Mouse (Mus musculus): ENCODE data around the gene Hdgfl2. TPM values are rescaled to one million over a fixed set of nuclear protein-coding genes. Genes with fewer than 3 reads are reported as not detected.

The Hdgfl2 gene
- total and polyA plus RNA-seq, 3 experiments, result 35.3 to 93.6 (median 68.9) TPM

DNA sequence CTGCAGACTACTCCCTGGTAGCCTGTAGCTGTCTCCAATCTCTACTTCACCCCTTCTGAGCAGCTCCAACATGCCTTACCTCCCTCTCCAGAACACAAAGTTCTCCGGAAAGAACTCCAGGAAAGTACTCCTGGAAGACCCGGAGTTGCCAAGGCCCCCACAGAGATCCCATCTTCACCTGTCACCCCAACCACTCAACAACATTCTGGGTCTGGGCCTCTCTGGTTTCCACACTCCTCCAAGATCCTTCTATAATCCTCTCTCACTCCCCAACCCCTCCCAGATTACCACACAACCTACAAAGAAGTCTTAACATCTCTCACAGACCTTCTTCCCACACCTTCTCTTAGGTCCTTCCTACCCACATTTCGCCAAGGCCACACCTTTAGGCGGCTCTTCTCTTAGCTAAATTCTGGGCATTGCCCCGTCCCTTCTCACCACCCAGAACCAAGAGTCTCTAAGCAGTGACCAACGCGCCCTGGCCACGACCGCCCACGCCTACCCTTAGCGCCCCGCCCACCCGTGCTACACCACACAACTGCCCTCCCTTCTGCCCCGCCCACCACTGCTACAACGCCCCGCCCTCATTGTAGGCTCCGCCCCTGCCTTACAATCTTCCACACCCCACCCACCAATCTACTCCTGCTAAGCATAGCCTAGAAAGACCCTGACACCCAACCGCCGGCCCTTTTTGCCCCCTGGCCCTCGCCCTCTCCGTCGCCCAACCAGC is 5.2 kb upstream of the Hdgfl2 start:
- H3K4me1 ChIP-seq (ENCODE audit: control insufficient read depth in 1 of 2, insufficient read depth in 2 of 2), result peaks cover 5 to 42% of the 10 kb centered on the region in 2 experiments; a peak in 3 of 4 replicates
- peak overlapping the region; percentile 98 for H3K4me2 ChIP-seq (ENCODE audit: insufficient read depth, low read depth, poor library complexity, severe bottlenecking)
- H3K4me3 ChIP-seq (replicated peaks in 1 of 3; ENCODE audit: low read depth in 2 of 3, low read length in 2 of 3, poor library complexity in 1 of 3), result peak overlapping the region; percentile 66 to 79 (median 77)
- H3K9ac ChIP-seq (ENCODE audit: insufficient read depth, low read depth), result peak overlapping the region; percentile 95
- dilution Hi-C loops (cut with MboI; ENCODE audit: extremely low pct_ligation_motif_present, extremely low pct_unique_long_range_greater_than_20kb, low sequenced_read_pairs), result no loop called here
- DNase-seq (ENCODE audit: extremely low read depth), result peak; percentile 84
- TF ChIP-seq MAZ (IDR thresholded peaks at IDR 0.05; ENCODE audit: low read depth, low read length) (no peak), POLR2AphosphoS2 (IDR thresholded peaks at IDR 0.05; ENCODE audit: low read depth, low read length) (0 out of 2 replicates have a peak, but pooled peaks have one; percentile 41)
- peak overlapping the region; percentile 79 for H3K27ac ChIP-seq (ENCODE audit: insufficient read depth, low read depth)
- H3K9me3 ChIP-seq (replicated peaks; ENCODE audit: low read length), result no peaks in the 10 kb centered on the region
- H3K27me3 ChIP-seq (replicated peaks), result no peaks in the 10 kb centered on the region
- peaks cover 36 to 43% of the 10 kb centered on the region in 2 experiments for H3K36me3 ChIP-seq (replicated peaks in 1 of 2; ENCODE audit: control insufficient read depth in 1 of 2, insufficient read depth in 1 of 2, low read length in 1 of 2)
- H3K79me2 ChIP-seq (replicated peaks; ENCODE audit: control insufficient read depth, extremely low read depth, insufficient read depth, poor library complexity, severe bottlenecking), result no peaks in the 10 kb centered on the region; the same call in 1 of the 2 replicates
- in situ Hi-C loops (cut with MboI; ENCODE audit: low pct_ligation_motif_present, low pct_unique_long_range_greater_than_20kb, low sequenced_read_pairs), result no loop called here

DNA sequence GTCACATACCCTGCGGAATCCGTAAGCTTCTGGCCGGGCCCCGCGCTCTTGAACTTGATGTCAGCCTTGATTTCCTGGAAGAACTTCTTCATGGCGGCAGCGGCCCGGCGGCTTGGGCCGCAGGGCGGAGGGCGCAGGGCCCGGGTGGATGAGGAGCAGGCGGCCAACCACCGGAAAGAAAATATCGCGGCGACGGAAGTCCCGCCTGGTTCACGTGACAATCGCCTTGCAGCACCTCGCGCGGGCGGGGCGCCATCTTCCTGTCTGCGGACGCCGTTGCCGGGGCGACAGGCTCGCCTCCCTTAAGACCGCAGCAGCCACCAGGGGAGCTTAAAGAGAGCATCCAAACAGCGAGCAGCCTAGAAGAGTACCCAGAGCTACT is 4.6 kb upstream of the Hdgfl2 start, which contains the start of gene Ubxn6:
Gene Ubxn6 (minus strand): TSS at position 202 of the 382 bp plus-strand sequence.
- no peaks in the 10 kb centered on the region for H3K27me3 ChIP-seq (replicated peaks)
- H3K9me3 ChIP-seq (replicated peaks; ENCODE audit: low read length), result no peaks in the 10 kb centered on the region
- H3K36me3 ChIP-seq (replicated peaks in 1 of 2; ENCODE audit: control insufficient read depth in 1 of 2, insufficient read depth in 1 of 2, low read length in 1 of 2), result peaks cover 30 to 37% of the 10 kb centered on the region in 2 experiments
- H3K4me2 ChIP-seq (ENCODE audit: insufficient read depth, low read depth, poor library complexity, severe bottlenecking), result peak within 1 kb of the TSS; percentile 98
- in situ Hi-C loops (cut with MboI; ENCODE audit: low pct_ligation_motif_present, low pct_unique_long_range_greater_than_20kb, low sequenced_read_pairs) (loop anchor here (5.0 kb wide), 1 partner anchor 33 kb away; the partner anchor contains the start of gene Chaf1a), dilution Hi-C loops (cut with MboI; ENCODE audit: extremely low pct_ligation_motif_present, extremely low pct_unique_long_range_greater_than_20kb, low sequenced_read_pairs) (no loop called here)
- peak within 1 kb of the TSS; percentile 66 to 79 (median 77) for H3K4me3 ChIP-seq (replicated peaks in 1 of 3; ENCODE audit: low read depth in 2 of 3, low read length in 2 of 3, poor library complexity in 1 of 3)
- H3K27ac ChIP-seq (ENCODE audit: insufficient read depth, low read depth), result peak within 1 kb of the TSS; percentile 79
- H3K4me1 ChIP-seq (ENCODE audit: control insufficient read depth in 1 of 2, insufficient read depth in 2 of 2), result peaks cover 5 to 40% of the 10 kb centered on the region in 2 experiments; a peak in 3 of 4 replicates
- peak within 1 kb of the TSS; percentile 95 for H3K9ac ChIP-seq (ENCODE audit: insufficient read depth, low read depth)
- H3K79me2 ChIP-seq (replicated peaks; ENCODE audit: control insufficient read depth, extremely low read depth, insufficient read depth, poor library complexity, severe bottlenecking), result peaks cover 3% of the 10 kb centered on the region
- peak; percentile 96 for DNase-seq (ENCODE audit: extremely low read depth)
- no peak for TF ChIP-seq JUN (IDR thresholded peaks at IDR 0.05; ENCODE audit: insufficient read depth, low read depth, low read length)
- no peak for TF ChIP-seq RCOR1 (conservative IDR thresholded peaks at IDR 0.05; ENCODE audit: low read depth, low read length)
- TF ChIP-seq PAX5 (IDR thresholded peaks at IDR 0.05; ENCODE audit: low read length), result no peak
- TF ChIP-seq KAT2A (IDR thresholded peaks at IDR 0.05; ENCODE audit: insufficient replicate concordance, low read length), result peak; percentile 35; the same call in 1 of the 2 replicates
- TF ChIP-seq POLR2A (IDR thresholded peaks at IDR 0.05; ENCODE audit: low read depth, low read length), result peak; percentile 61; the same call in 1 of the 2 replicates
- TF ChIP-seq JUND (conservative IDR thresholded peaks at IDR 0.05; ENCODE audit: low read depth, low read length), result no peak
- peak; percentile 85 for TF ChIP-seq HCFC1 (IDR thresholded peaks at IDR 0.05; ENCODE audit: low read depth, low read length)
- no peak for TF ChIP-seq MAFK (IDR thresholded peaks at IDR 0.05; ENCODE audit: insufficient replicate concordance, low read length)
- TF ChIP-seq USF1 (IDR thresholded peaks at IDR 0.05; ENCODE audit: low read depth, low read length), result peak; percentile 88
- no peak for TF ChIP-seq EP300 (IDR thresholded peaks at IDR 0.05; ENCODE audit: low read length)
- TF ChIP-seq MAX (IDR thresholded peaks at IDR 0.05; ENCODE audit: low read length), result no peak; the same call in 1 of the 2 replicates
- peak; percentile 100 for TF ChIP-seq BHLHE40 (IDR thresholded peaks at IDR 0.05; ENCODE audit: low read depth, low read length)
- no peak for TF ChIP-seq SMC3 (IDR thresholded peaks at IDR 0.05; ENCODE audit: low read depth, low read length)
- peak; percentile 85 for TF ChIP-seq ELF1 (IDR thresholded peaks at IDR 0.05; ENCODE audit: low read depth, low read length)
- no peak for TF ChIP-seq NELFE (IDR thresholded peaks at IDR 0.05; ENCODE audit: low read depth, low read length)
- no peak for TF ChIP-seq IRF4 (IDR thresholded peaks at IDR 0.05; ENCODE audit: low read depth, low read length)
- TF ChIP-seq ZMIZ1 (IDR thresholded peaks at IDR 0.05; ENCODE audit: low read depth, low read length), result no peak
- TF ChIP-seq MXI1 (IDR thresholded peaks at IDR 0.05; ENCODE audit: low read depth, low read length), result peak; percentile 98
- peak; percentile 94 for TF ChIP-seq MAZ (IDR thresholded peaks at IDR 0.05; ENCODE audit: low read depth, low read length)
- no peak for TF ChIP-seq ZC3H11A (IDR thresholded peaks at IDR 0.05; ENCODE audit: low read depth, low read length)
- no peak for TF ChIP-seq MYC (IDR thresholded peaks at IDR 0.05; ENCODE audit: low read depth, low read length)
- TF ChIP-seq ETS1 (conservative IDR thresholded peaks at IDR 0.05; ENCODE audit: low read depth, low read length), result no peak
- no peak for TF ChIP-seq CHD1 (IDR thresholded peaks at IDR 0.05; ENCODE audit: low read depth, low read length)
- TF ChIP-seq TCF12 (IDR thresholded peaks at IDR 0.05; ENCODE audit: low read depth, low read length), result no peak; the same call in 1 of the 2 replicates
- TF ChIP-seq POLR2AphosphoS2 (IDR thresholded peaks at IDR 0.05; ENCODE audit: low read depth, low read length), result no peak
- TF ChIP-seq E2F4 (IDR thresholded peaks at IDR 0.05; ENCODE audit: insufficient replicate concordance, low read depth, low read length), result no peak
- TF ChIP-seq CTCF (conservative IDR thresholded peaks at IDR 0.05 in 1 of 2, IDR thresholded peaks at IDR 0.05 in 1 of 2; ENCODE audit: low read depth in 2 of 2, low read length in 2 of 2), result peak in 1 of 2 experiments; percentile 18; a peak in 1 of 4 replicates
- TF ChIP-seq MEF2A (IDR thresholded peaks at IDR 0.05; ENCODE audit: borderline replicate concordance, low read depth, low read length), result no peak
- TF ChIP-seq SIN3A (IDR thresholded peaks at IDR 0.05; ENCODE audit: low read length), result peak; percentile 97
- no peak for TF ChIP-seq UBTF (IDR thresholded peaks at IDR 0.05; ENCODE audit: low read depth, low read length)
- TF ChIP-seq NRF1 (IDR thresholded peaks at IDR 0.05; ENCODE audit: low read depth, low read length), result no peak; the same call in 1 of the 2 replicates
